Comparison of ENCODE assay signal across 8 mouse cellular contexts in the genomic region with DNA sequence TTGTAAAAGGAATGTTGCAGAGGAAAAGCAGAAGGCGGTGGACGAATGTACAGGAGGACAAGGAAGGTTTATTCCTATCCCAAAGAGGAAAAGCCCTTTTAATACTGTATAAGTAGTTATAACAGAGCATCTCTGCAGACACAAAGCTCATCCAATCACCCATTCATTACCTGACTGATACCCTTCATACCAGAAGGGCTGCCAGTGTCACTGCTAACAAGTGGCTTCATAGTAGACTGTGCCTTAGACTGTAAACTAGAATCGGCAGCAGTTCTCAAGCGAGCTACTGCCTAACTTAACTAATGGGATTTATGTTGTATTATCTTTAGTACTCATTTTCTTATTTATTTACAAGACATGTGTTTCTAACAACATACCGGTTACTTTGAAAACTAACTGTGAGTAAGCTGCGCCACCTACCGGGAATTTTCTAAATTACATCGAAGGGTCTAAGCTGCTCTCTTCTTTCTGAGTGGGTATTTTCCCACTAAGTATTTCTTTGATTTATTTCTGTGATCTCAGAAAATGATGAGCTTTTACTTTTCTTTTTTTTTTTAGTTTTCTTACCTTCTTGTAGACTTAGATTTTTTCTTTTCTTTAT.
DNase-seq lines count a peak whose midpoint lies in the region; ATAC-seq lines count a peak whose summit lies in the region.

No protein-coding gene starts in this region.

- H3K4me3 ChIP-seq in forebrain, embryonic 15.5 days = no peak overlapping the region
- no peak overlapping the region for H3K4me3 ChIP-seq in midbrain, embryonic 10.5 days

- no peak overlapping the region for H3K27ac ChIP-seq in forebrain, embryonic 15.5 days (replicated peaks)
- no peak overlapping the region for H3K27ac ChIP-seq in midbrain, embryonic 10.5 days (replicated peaks)

- no peaks in the 10 kb centered on the region for H3K4me1 ChIP-seq in forebrain, embryonic 15.5 days
- H3K4me1 ChIP-seq in midbrain, embryonic 10.5 days = peaks cover 8% of the 10 kb centered on the region; the same call in 1 of the 2 replicates

- no peaks in the 10 kb centered on the region for H3K9me3 ChIP-seq in forebrain, embryonic 15.5 days
- no peaks in the 10 kb centered on the region for H3K9me3 ChIP-seq in midbrain, embryonic 10.5 days (replicated peaks)

- intact Hi-C loops in gastrocnemius, postnatal 36 days (cut with DNase I) = no loop called here

- ATAC-seq in forebrain, embryonic 15.5 days (replicated peaks) = peak; percentile 71; the same call in 1 of the 2 replicates

- no peaks in the 10 kb centered on the region for H3K27me3 ChIP-seq in forebrain, embryonic 15.5 days
- H3K27me3 ChIP-seq in midbrain, embryonic 10.5 days (ENCODE audit: low read depth, poor library complexity, severe bottlenecking) = no peaks in the 10 kb centered on the region

- peak; percentile 6 for DNase-seq in gastrocnemius, adult 18-20 months (ENCODE audit: low spot score)
- DNase-seq in gastrocnemius, postnatal 36 days = no peak
- DNase-seq in urinary bladder, postnatal 36 days (ENCODE audit: low spot score in 2 of 2) = peak; percentile 14
- DNase-seq in urinary bladder, postnatal 10 days (ENCODE audit: low spot score) = no peak
- peak; percentile 26 to 77 for DNase-seq in kidney, postnatal 36 days
- peak; percentile 52 for DNase-seq in midbrain, embryonic 10.5 days (ENCODE audit: low spot score)
- peak; percentile 25 for DNase-seq in thymus, postnatal 25 days

- H3K9ac ChIP-seq in forebrain, embryonic 15.5 days (replicated peaks) = no peak overlapping the region

- H3K4me2 ChIP-seq in forebrain, embryonic 15.5 days (replicated peaks) = no peak overlapping the region

- 32% methylated on average over 8 of the region's 8 CpGs for WGBS in forebrain, embryonic 15.5 days
- 37% methylated on average over 8 of the region's 8 CpGs for WGBS in midbrain, embryonic 10.5 days

- H3K36me3 ChIP-seq in forebrain, embryonic 15.5 days = no peaks in the 10 kb centered on the region
- no peaks in the 10 kb centered on the region for H3K36me3 ChIP-seq in midbrain, embryonic 10.5 days

Comparison
In these comparisons a context has a peak if more than half of its experiments do, and no peak if none do; other contexts are left out.
1. DNase-seq: peak in gastrocnemius, adult 18-20 months (single experiment), urinary bladder, postnatal 36 days (2 of 2), kidney, postnatal 36 days (2 of 2), midbrain, embryonic 10.5 days (single experiment) and thymus, postnatal 25 days (single experiment); none in gastrocnemius, postnatal 36 days (0 of 2) and urinary bladder, postnatal 10 days (single experiment).